Mouse (Mus musculus) c-Kit-positive CD71-negative TER-119-negative erythroid progenitor cells, embryonic 14.5 days (primary cell): ENCODE data around the gene Hoxd8.

ENCODE experiments used
- DNase-seq: peaks from one replicate; pipeline ENCODE4 v3.0.0-alpha.2; 2013; ENCODE audit warnings: low read depth

Hoxd8 gene

GRCm38 (mm10) chr2:74714881-74715280, 10.5 kb downstream of the Hoxd8 start:
- DNase-seq, result no peak

GRCm38 (mm10) chr2:74715504-74716241, 11.3 kb downstream of the Hoxd8 start:
- peak; percentile 79 for DNase-seq

GRCm38 (mm10) chr2:74720384-74720783, 16.0 kb downstream of the Hoxd8 start:
- DNase-seq, result no peak

DNA sequence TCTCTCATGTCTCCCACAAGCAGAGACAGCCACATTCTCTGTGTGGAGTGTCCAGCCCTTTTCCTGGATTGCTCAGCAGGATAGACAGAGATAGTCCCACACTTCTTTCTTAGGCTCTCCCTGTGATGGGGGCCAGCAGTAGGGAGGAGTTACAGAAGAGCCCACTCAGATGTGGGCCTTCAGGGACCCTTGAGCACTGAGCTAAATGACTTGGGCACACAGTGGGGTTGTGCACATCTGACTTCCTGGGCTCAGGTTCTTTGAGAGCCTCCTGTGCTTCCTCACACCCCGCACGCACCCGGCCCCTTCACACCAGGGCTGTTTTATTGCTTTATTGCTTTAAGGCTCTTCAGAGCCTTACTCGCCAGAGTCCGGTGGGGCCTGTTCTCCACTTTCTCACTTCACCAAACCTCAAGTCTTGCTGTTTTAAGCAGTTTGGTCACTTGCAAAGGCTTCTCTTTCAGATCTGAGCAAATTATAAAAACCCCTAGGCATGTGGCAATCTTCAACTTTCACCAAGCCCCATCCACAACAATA, 16.6 kb downstream of the Hoxd8 start:
- DNase-seq, result no peak

DNA sequence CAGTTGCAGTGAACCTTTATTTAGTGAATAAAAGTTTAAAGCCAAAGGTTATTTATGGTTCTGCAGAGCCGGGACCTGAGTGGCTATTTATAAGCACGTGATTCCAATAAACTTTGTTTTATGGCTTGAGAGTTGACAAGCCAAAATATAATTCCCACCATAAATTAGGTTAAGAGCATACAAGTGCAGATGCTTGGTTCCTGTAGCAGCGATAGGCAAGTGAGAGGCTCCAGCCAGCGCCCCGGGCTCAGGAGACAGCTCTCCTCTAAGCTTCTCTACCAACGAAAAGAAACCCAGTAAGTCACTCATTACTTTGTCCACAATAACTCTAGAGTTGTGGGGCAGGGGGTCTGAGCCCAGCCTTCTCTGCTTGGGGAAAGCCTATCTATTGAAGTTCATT, 17.5 kb downstream of the Hoxd8 start:
- DNase-seq, result no peak

DNA sequence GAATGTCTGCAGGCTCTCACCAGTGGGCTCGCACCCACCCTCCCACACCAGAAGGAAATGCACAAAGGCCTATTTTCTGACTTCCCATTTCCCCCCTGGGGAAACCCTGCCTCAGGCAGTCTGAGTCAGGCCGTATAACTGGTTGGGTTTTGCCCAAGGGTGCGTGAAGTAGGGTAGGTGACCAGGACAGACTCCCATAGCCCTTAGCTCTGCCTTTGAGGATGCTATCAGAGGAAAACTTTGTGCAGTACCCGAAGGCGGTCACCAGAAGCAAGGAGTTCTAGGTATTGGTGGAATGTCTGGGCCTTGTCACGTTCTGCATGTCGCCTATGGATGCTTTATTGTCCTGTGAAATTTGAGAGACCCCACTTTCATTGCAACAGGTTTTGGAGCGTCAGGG, 18.5 kb downstream of the Hoxd8 start:
- no peak for DNase-seq

DNA sequence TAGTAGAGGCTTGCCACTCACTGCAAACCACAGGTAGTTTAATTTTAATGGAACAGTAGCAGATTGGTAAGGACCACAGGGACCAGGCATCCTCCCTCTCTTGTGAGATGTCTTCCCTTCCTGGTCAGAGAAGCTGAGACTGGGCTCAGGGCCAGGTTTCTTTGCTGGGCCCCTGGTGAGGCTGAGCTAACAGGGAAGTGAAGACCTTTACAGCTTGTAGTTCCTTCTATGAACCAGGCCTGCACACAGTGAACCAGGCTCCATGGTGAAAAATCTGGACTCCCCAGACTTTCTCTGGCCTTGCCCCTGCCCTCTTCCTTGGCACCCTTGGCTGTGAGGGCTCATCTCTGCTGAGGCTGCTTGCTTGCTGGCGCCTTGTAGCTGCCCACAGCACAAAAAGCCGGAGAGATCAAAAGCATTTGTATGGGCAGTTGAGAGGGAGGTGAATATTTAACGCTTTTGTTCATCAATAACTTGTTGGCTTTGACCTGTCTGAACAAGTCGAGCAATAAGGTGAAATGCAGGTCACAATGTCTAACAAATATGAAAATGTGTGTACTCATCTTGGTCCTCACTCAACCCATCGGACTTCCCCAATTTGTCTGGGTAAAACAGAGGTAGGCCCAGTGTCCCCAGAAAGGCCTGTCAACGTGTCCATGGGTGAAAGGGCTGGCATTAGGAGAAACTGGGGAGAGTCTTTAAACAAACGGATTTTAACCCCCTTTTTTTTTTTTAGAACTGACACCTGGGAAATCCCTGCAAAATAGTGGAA, 20.0 kb downstream of the Hoxd8 start:
- DNase-seq, result no peak

- no peak for DNase-seq
These were observed 20.8 kb downstream of the Hoxd8 start for GRCm38 (mm10) chr2:74725171-74725570.

- no peak for DNase-seq
These were observed 22.1 kb downstream of the Hoxd8 start, which contains the start of gene Gm28230 for GRCm38 (mm10) chr2:74726551-74726950. TSS of gene Gm28230 (plus strand) at chr2:74726728.

DNA sequence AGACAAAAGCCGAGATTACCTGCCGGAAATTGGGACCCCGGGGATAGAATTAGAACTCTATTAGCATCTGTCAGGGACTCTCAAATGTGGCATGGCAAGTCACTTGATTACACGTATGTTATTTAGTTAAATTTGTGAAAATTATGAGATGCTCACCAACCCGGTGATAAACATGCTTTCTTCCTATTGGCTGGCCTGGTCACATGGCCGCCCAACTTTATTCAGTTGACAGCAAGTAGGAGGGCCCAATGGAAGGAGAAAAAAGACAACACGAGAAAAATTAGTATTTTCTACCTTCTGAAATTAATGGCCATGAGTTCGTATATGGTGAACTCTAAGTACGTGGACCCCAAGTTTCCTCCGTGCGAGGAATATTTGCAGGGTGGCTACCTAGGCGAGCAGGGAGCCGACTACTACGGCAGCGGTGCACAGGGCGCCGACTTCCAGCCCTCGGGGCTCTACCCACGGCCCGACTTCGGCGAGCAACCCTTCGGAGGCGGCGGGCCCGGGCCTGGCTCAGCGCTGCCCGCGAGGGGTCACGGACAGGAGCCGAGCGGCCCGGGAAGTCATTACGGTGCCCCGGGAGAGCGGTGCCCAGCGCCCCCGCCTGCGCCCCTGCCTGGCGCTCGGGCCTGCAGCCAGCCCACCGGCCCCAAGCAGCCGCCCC, 22.7 kb downstream of the Hoxd8 start:
- DNase-seq, result no peak

- DNase-seq, result no peak
These were observed 23.4 kb downstream of the Hoxd8 start for GRCm38 (mm10) chr2:74727640-74728302.

- DNase-seq, result no peak
These were observed 23.9 kb downstream of the Hoxd8 start for GRCm38 (mm10) chr2:74728303-74728680.

DNA sequence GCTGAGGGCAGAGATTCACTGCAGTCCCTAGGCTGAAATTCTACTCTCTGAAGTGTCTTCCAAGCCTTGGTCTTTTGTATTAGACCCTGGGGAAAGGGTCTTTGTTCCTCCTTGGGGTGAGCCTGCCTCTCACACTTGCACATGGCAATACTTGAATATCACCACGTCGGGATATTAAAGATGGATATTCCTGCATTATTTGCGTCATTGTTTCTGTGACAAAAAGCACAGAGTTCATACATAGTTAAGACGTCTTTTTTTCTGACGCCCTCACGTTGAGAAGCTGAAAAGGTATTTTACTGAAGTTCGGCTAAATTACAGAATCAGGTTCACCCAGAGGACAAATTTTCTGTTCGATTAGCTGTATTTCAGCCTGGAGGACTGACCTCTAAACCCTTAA, 25.9 kb downstream of the Hoxd8 start:
- no peak for DNase-seq

DNA sequence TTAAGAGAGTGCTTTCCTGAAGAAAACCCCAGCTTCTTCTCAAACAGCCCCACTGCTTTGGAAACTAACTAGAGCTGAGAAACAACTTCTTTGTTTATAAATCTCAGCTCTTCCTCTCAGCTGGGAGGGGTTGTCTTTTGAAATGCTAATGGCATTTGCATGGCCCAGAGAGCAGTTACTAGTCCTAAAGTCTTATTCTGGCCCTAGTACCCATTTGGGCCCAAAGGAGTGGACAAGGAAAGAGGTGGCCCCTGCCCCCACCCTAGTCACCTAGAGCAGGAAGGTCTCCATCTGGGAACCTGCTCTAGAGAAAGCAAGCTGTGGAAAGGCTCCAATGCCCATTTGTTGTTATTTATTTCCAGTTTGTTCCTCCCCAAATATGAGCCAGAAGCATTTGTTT, 26.6 kb downstream of the Hoxd8 start:
- no peak for DNase-seq

DNA sequence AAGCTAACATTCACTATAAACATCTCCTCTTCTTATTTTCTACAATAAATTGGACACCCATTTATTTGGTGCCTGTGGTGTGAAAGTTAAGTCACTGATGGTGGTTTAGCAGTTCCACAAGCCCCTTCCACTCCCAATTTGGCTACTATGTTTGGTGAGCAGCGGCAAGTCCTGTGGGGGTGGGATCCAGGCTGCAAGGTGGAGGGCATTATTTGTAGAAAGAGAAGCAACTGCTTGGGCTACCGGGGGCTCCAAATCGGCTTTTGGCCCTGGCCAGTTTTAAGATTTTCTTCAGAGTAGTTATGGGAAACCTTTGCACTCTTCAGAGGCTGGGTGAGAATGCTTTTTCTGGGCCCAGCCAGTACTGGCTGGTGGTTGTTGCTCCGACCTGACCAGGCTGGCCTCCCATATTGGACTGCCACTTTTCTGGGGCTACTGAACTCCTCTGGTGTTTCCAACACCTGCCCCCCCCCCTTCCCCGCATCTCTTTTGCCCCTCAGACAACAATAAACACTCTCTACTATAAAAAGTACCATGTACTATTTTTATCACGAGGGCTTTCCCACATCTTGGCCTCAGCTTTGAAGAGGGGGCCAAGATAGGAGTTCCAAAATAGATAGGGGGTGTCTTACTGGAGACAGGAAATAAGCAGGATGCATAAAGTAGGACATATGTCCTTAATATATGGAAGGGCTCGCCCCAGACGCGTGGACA, 27.5 kb downstream of the Hoxd8 start:
- no peak for DNase-seq

DNA sequence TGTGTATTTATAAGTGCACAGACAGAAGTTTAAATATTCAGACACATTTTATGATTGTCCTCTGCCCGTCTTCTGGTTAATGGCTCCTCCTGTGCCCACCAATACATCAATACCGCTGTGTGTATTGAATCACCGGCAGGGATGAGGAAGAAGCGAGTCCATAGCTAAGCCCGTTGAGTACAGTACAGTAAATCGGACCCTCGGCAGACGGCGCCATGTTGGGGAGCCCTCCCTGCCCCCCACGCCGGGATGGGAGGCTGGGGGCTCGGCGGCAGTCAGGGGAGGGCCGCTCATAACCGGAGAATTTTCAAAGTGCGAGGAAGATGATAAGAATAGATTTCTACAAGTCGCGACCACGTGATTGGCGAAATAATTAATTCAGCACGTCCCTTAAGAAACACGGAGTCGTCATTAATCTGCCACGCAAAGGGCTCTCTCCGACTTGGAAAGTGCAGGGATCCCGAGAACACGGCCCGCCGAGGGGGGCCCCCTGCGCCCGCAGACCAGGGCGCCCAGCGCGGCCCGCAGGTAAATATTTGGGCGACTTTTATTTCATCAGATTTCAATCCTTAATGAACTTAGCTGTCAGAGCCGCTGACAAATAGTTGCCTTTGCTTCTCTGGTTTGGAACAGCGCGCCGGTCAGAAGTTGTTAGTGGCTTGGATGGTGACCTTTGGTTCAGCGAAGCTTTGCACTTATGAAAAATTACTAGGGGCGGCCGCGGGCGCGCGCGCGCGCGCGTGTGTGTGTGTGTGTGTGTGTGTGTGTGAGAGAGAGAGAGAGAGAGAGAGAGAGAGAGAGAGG, 28.3 kb downstream of the Hoxd8 start:
- DNase-seq, result no peak

GRCm38 (mm10) chr2:74733317-74733661, 28.9 kb downstream of the Hoxd8 start:
- DNase-seq, result no peak

- DNase-seq, result no peak
These were observed 29.4 kb downstream of the Hoxd8 start for GRCm38 (mm10) chr2:74733765-74734164.

- DNase-seq, result no peak
These were observed 30.0 kb downstream of the Hoxd8 start for GRCm38 (mm10) chr2:74734451-74734850.

DNA sequence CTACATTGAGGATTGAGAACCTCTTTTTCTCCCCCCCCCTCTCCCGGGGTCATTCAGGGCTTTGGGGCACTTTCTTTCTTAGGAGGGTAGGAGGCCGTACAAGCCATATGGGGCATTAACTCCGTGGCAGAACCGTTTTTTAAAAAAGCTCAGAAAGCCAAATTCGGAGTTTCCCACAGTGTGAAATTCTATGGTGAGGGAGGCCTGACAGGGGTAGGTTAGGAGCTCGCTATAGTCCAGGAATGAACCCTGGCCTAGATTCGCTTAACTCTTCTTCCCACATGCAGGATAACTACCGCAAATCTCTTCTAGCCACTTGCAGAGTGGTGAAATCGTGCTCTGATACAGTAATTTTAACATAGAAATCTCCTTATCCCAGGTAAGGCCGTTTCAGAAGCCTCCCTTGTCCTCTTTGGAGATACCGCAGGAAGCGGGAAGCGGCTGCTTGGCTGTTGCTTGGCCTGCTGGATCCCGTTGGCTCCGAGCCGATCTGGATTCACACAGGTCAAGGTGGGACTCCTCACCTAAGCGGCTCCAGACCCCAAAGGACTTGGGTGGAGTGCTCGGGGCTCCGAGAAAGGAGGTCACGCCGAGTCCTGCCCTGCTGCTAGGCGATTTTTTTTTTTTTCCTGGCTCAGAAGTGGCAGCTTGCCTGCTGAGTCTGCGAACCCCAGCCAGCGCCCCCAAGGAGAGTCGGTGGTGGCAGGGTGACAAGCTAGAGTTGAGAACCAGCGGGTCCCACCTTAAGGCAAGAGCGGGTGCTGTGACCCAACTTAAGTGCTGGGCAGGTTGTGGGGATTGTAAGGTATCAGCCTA, 30.8 kb downstream of the Hoxd8 start:
- no peak for DNase-seq
